In genomic region chr12:80220260-80221038, GRCm38 (mm10) we compare ENCODE assay signal across 13 mouse cellular contexts. TPM values are rescaled to one million over a fixed set of nuclear protein-coding genes. Genes with fewer than 3 reads are reported as not detected.
DNase-seq lines count a peak whose midpoint lies in the region; ATAC-seq and TF ChIP-seq lines count a peak whose summit lies in the region.
"Had no signal": no experiment of that assay in that cellular context is flagged by ENCODE, and none has a peak within 500 bp of the region (broad histone marks: within the 10 kb centered on the region; RNA-seq: fewer than 3 reads in every experiment).

No protein-coding gene starts in this region.

- DNase-seq in heart, embryonic 10.5 days (ENCODE audit: low spot score) = no peak
- no peak for DNase-seq in heart, postnatal 25 days (ENCODE audit: low spot score)
- no peak for DNase-seq in testis, postnatal 14 days (ENCODE audit: low spot score)
- DNase-seq in limb, embryonic 10.5 days (ENCODE audit: low spot score) = no peak
- no peak for DNase-seq in stomach, postnatal 0 days (ENCODE audit: low spot score)
- DNase-seq in forebrain, embryonic 11.5 days (ENCODE audit: low spot score) = no peak
- DNase-seq in natural killer cell, adult 2 months (ENCODE audit: low spot score in 2 of 2) = no peak
- DNase-seq: cerebellum, postnatal 14 days; right cerebral cortex, adult 18-20 months had no signal

- peaks cover 95% of the 10 kb centered on the region for H3K4me1 ChIP-seq in heart, embryonic 10.5 days
- no peaks in the 10 kb centered on the region; the same call in 1 of the 2 replicates for H3K4me1 ChIP-seq in testis, adult 2 months (ENCODE audit: control insufficient read depth, insufficient read depth, low read length)
- peaks cover 76% of the 10 kb centered on the region for H3K4me1 ChIP-seq in limb, embryonic 10.5 days
- H3K4me1 ChIP-seq in stomach, postnatal 0 days (replicated peaks; ENCODE audit: control insufficient read depth, insufficient read depth) = peaks cover 33% of the 10 kb centered on the region
- H3K4me1 ChIP-seq in forebrain, embryonic 11.5 days (replicated peaks; ENCODE audit: control insufficient read depth, insufficient read depth, low read length) = no peaks in the 10 kb centered on the region; the same call in 1 of the 2 replicates

- H3K9ac ChIP-seq in stomach, postnatal 0 days (ENCODE audit: low read length) = no peak overlapping the region
- no peak overlapping the region for H3K9ac ChIP-seq in forebrain, embryonic 11.5 days (ENCODE audit: low read length)
- H3K9ac ChIP-seq: neural tube, embryonic 12.5 days had no signal

- 62% methylated on average over 14 of the region's 14 CpGs for WGBS in heart, embryonic 10.5 days
- WGBS in limb, embryonic 10.5 days = 88% methylated on average over 14 of the region's 14 CpGs
- WGBS in stomach, postnatal 0 days = 55% methylated on average over 14 of the region's 14 CpGs
- WGBS in forebrain, embryonic 11.5 days = 93% methylated on average over 14 of the region's 14 CpGs

- peaks cover 12% of the 10 kb centered on the region for H3K36me3 ChIP-seq in heart, embryonic 10.5 days
- no peaks in the 10 kb centered on the region for H3K36me3 ChIP-seq in testis, adult 2 months (ENCODE audit: control insufficient read depth, insufficient read depth, low read length)
- peaks cover 40% of the 10 kb centered on the region for H3K36me3 ChIP-seq in limb, embryonic 10.5 days
- H3K36me3 ChIP-seq in stomach, postnatal 0 days (ENCODE audit: control insufficient read depth, insufficient read depth, low read length) = no peaks in the 10 kb centered on the region
- H3K36me3 ChIP-seq in forebrain, embryonic 11.5 days (ENCODE audit: control insufficient read depth, insufficient read depth, low read length) = no peaks in the 10 kb centered on the region
- H3K36me3 ChIP-seq: neural tube, embryonic 12.5 days had no signal

- no peak overlapping the region for H3K4me2 ChIP-seq in stomach, postnatal 0 days (replicated peaks; ENCODE audit: low read depth)
- no peak overlapping the region for H3K4me2 ChIP-seq in forebrain, embryonic 11.5 days (ENCODE audit: low read depth, low read length, severe bottlenecking)
- H3K4me2 ChIP-seq: neural tube, embryonic 12.5 days had no signal

- intact Hi-C loops in heart, postnatal 25 days (cut with DNase I) = no loop called here

- TF ChIP-seq CTCF in testis, adult 2 months (IDR thresholded peaks at IDR 0.05; ENCODE audit: control insufficient read depth, insufficient read depth, insufficient replicate concordance, low read depth, low read length) = no peak
- no peak for TF ChIP-seq CTCF in stomach, postnatal 0 days (IDR thresholded peaks at IDR 0.05; ENCODE audit: low read depth)

- H3K27ac ChIP-seq in heart, embryonic 10.5 days = peak overlapping the region; percentile 65
- peak overlapping the region; percentile 40 for H3K27ac ChIP-seq in testis, adult 2 months (ENCODE audit: control insufficient read depth, insufficient read depth, low read depth, low read length)
- peak overlapping the region; percentile 42; the same call in 1 of the 2 replicates for H3K27ac ChIP-seq in limb, embryonic 10.5 days
- H3K27ac ChIP-seq in stomach, postnatal 0 days (replicated peaks) = peak overlapping the region; percentile 82
- H3K27ac ChIP-seq in forebrain, embryonic 11.5 days (ENCODE audit: low read depth, low read length) = no peak overlapping the region
- H3K27ac ChIP-seq: neural tube, embryonic 12.5 days had no signal

- TF ChIP-seq EP300 in stomach, postnatal 0 days (optimal IDR thresholded peaks at IDR 0.05) = no peak

- no peaks in the 10 kb centered on the region for H3K9me3 ChIP-seq in heart, embryonic 10.5 days
- H3K9me3 ChIP-seq in limb, embryonic 10.5 days (replicated peaks) = no peaks in the 10 kb centered on the region
- no peaks in the 10 kb centered on the region for H3K9me3 ChIP-seq in stomach, postnatal 0 days (ENCODE audit: control insufficient read depth, low read length)
- no peaks in the 10 kb centered on the region for H3K9me3 ChIP-seq in forebrain, embryonic 11.5 days (ENCODE audit: control insufficient read depth, low read length)
- H3K9me3 ChIP-seq: megakaryocyte, embryonic 14.5 days; neural tube, embryonic 12.5 days had no signal

- no peaks in the 10 kb centered on the region for H3K27me3 ChIP-seq in heart, embryonic 10.5 days (ENCODE audit: insufficient read depth, poor library complexity, severe bottlenecking)
- no peaks in the 10 kb centered on the region for H3K27me3 ChIP-seq in testis, adult 2 months (ENCODE audit: control insufficient read depth, insufficient read depth, low read length)
- H3K27me3 ChIP-seq in limb, embryonic 10.5 days (ENCODE audit: low read depth, poor library complexity, severe bottlenecking) = no peaks in the 10 kb centered on the region
- H3K27me3 ChIP-seq in stomach, postnatal 0 days (ENCODE audit: control insufficient read depth, insufficient read depth, low read length) = no peaks in the 10 kb centered on the region
- no peaks in the 10 kb centered on the region for H3K27me3 ChIP-seq in forebrain, embryonic 11.5 days (ENCODE audit: control insufficient read depth, insufficient read depth, low read length)
- H3K27me3 ChIP-seq: neural tube, embryonic 12.5 days had no signal

- TF ChIP-seq POLR2A in testis, adult 2 months (IDR thresholded peaks at IDR 0.05; ENCODE audit: control insufficient read depth, low read depth, low read length) = no peak

- no peak overlapping the region for H3K4me3 ChIP-seq in heart, embryonic 10.5 days
- no peak overlapping the region for H3K4me3 ChIP-seq in testis, adult 2 months (ENCODE audit: control insufficient read depth, low read depth, low read length)
- H3K4me3 ChIP-seq in limb, embryonic 10.5 days = no peak overlapping the region
- no peak overlapping the region for H3K4me3 ChIP-seq in stomach, postnatal 0 days (ENCODE audit: low read depth, low read length)
- no peak overlapping the region for H3K4me3 ChIP-seq in forebrain, embryonic 11.5 days (ENCODE audit: low read depth, low read length)
- H3K4me3 ChIP-seq: erythroblast, embryonic 14.5 days; megakaryocyte, embryonic 14.5 days; neural tube, embryonic 12.5 days had no signal

- no peak for ATAC-seq in stomach, postnatal 0 days (ENCODE audit: low FRiP score, low TSS enrichment)
- no peak for ATAC-seq in forebrain, embryonic 11.5 days (replicated peaks; ENCODE audit: low FRiP score)

RNA-seq across cellular contexts. Expression of gene Actn1, which starts 39.7 kb away (rescaled TPM):
- polyA plus RNA-seq in heart, embryonic 10.5 days (2016; fragmentation: Nextera tagmentation; extraction: Ambion mirVana) = 62.6 and 67.8 TPM in 2 replicates
- total RNA-seq in heart, postnatal 25 days (2021) = 10 to 100 TPM; 33.9 to 38.3 TPM
- polyA plus RNA-seq in testis, adult 2 months (2012; rRNA removed) = 7.6 and 10.1 TPM in 2 replicates
- 48.6 and 49.5 TPM in 2 replicates for polyA plus RNA-seq in limb, embryonic 10.5 days (2016; fragmentation: Nextera tagmentation; extraction: Ambion mirVana)
- 32.2 and 36.8 TPM in 2 replicates for polyA plus RNA-seq in stomach, postnatal 0 days (2015; fragmentation: Nextera tagmentation; extraction: Ambion mirVana)
- 27.2 and 29.5 TPM in 2 replicates for polyA plus RNA-seq in forebrain, embryonic 11.5 days (2014; fragmentation: Nextera tagmentation; extraction: Ambion mirVana)
